Mouse (Mus musculus) T-cell, adult 2 months (primary cell): ENCODE data around the gene Col6a3.

Experiments used
- DNase-seq: peaks from one replicate; pipeline ENCODE4 v3.0.0; 2022; ENCODE audit warnings: low spot score

Gene Col6a3

DNA sequence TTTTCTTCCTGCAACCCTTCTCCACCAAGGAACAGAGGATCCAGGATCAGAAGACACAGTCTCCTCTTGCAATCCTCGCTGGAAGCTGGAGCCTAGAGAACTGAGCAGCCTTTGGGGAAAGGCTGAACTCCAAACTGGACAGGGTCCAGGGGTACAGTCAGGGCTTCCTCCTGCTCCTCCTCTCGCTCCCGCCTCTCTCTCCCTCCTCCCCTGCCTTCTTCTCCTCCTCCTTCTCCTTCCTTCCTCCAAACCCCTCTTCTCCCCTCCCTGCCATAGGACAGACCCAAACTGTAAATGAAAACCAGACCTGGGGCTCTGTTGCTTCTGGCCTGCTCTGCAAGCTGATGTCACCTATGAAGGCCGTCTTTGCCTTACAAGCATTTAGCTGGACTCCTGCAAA, at the start of gene Col6a3:
Gene Col6a3, minus strand, starts transcription at position 136 of the 400 bp plus-strand sequence.
- DNase-seq: no peak

DNA sequence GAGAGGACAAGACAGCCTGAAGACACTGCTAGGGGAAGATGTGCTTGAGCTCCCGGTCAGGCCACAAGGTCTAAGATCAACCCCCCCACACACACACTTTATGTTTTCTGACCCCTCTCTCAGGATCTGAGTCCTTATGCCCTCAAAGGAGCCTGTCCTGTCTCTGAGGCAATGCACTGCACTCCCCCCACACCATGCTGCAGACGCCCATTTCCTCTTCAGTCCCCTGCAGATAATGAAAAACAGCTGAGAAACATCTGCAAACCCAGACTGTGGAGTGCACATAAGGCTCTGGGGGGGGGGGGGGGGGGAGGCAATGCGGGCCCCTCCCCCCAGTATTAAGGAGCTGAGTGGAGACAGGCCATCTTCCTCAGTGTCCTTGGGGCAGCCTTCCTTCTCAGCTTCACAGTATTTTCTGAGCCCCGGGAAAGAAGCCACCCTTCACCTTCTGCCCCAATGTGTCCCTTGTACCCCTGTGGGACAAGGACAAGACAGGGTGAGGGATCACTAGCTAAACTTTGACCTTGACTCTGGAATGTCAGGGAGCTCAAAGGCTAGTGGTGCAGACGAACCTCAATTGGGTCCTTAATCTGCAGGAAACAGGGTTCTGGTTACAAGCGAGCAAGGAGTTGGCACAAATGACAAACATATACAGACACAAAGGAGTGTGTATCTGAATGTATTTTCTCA, 42.1 kb upstream of the Col6a3 start:
- no peak for DNase-seq

DNA sequence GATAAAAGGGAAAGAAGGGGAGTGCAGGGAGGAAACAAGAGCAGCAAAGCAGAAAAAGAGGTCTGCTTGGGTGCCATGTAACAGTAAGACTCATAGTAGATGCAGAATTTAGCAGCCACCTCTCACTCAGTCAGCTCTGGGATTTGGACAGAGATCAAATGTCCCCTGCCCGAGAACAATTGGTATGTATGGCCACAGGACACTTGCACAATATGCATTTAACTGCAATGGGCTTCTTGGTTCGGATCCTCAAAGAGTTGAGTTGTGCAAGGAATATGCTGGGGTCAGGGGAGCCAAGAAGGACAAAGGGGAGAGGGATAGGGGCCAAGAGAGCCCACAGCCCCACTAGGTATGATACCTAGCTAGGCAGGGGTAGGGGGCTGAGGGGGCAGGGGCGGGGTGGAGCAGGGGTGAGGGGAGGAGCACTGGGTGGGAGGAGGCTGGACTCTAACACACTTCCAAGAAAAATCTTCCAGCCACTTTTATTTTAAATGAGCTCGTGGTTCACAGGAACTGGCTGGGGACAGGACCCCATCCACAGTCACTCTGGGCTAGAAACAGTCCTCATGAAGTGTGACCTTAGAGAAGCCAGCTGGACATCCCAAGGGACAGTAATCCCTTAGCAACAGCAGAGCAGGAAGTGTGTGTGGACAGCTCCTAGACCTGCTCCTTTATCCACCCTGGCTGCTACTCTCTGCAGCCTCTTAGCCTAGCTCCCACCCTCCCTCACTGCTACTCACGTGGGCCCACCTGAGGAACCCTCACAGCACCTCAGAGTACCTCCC, 32.9 kb upstream of the Col6a3 start:
- no peak for DNase-seq

DNA sequence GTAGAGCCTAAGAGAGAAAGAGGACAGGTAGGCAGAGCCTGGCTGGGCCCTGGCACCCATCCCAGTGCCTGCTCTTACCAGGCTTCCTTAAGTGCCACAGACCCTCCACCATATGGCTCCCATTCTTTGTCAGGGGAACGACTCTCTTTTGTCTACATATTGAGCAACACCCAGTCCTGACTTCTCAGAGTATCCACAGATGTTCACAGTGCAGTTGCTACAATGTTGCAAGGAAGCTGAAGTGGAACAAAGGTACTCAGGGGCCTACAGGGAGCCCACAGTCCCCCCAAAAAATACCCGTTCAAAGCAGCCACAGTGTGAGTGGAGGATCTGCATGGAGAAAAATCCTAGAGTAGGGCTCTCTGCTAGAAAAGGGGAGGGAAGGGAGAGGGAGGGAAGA, 32.2 kb upstream of the Col6a3 start:
- no peak for DNase-seq

- DNase-seq: no peak
Observed at GRCm38 (mm10) chr1:90875371-90875770, 31.6 kb upstream of the Col6a3 start.

GRCm38 (mm10) chr1:90870581-90870980, 26.8 kb upstream of the Col6a3 start:
- no peak for DNase-seq

- no peak for DNase-seq
Observed at GRCm38 (mm10) chr1:90866734-90867133, 23.0 kb upstream of the Col6a3 start.

DNA sequence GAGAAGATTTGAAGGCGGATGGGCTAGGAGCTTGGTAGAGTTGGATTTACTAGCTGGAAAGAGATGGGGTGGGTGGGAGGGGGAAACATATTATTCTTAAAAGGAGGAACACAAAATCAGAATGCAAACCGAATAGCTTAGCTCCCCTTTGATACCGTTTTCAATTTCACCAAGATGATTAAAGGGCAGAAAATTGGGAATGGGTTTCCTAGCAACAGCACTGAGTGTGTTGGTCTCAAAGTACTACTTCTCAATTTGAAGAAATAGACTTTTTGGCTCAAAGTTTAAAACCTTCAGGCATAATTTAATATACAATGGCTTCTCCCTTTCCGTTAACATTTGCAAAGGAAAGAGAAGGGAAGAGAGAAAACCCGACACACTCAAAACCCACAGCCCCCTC, 12.1 kb upstream of the Col6a3 start:
- no peak for DNase-seq

DNA sequence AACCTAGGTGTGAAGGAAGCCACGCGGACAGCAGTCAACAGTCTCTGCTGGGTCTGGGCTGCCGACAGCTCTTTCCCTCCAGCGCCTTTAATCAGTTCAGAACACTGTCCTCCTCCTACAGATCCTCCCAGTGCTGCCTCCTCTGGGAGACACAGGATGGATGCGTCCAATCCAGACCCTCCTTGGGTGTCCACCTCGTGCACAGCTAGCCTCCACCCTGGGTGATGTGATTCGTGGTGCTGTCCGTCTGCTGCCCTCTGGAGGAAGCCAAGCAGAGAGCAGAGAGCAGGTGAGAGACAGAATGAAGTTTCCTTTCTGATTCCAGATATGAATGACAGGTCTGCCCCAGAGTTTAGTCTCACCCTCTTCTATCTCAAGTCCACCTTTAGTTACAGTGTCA, 6.1 kb upstream of the Col6a3 start:
- DNase-seq: no peak

DNA sequence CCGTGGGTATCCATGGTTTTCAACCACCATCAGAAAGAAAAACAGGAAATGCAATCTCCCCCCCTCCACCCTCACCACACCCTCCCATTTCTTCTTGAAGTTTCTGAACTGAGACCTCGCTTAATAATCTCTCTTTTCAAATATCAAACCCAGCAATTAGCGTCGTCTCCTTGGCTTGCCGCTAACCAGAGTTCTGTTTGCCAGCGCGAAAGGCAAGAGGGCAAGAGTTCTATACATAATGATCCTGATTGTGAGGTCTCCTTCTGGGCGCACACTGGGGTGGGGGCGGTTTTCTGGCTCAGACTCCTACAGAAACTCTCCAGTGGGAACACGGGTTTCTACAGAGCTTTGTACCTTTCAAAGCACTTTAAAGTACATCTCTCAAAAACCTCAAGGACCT, 1.4 kb upstream of the Col6a3 start:
- no peak for DNase-seq

GRCm38 (mm10) chr1:90842789-90843587, 783 bp downstream of the Col6a3 start:
- DNase-seq: no peak

DNA sequence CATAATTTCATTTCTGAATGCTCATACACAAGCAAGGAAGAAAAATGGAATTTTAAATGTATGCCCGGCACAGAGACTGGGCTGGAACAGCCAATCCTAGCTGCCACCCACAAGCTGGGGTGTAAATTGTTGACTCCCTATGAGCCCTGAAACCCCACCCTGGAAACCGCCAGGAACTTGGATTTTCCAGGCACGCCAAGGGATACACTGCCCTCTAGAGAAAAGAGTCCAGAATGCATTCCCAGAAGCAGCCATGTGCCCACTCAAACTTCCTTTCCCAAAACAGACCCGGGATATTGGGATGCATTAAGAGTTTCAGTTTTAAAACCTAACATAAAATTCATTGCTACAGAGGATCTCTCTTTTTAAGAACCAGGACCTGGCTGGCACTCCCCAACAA, 3.5 kb downstream of the Col6a3 start:
- DNase-seq: no peak

GRCm38 (mm10) chr1:90838657-90839056, 5.1 kb downstream of the Col6a3 start:
- no peak for DNase-seq

DNA sequence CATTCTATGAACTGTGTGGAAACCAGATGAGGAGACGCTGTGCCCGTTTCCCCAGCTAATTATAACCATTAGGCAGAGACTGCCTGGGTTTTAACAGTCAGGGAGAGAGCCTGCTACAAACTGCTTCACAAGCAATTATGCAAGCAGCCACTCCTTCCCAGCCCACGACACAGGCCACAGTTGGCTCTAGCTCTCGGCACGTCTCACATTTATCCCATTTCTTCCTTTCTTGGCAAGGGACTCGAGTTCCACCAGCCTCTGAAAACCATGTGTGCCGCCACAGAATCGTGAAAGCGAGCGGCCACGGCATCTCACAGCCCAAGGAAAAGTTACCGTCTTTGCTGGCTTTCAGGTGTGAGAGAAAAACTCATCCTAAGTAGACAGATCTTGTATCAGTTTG, 5.5 kb downstream of the Col6a3 start:
- DNase-seq: no peak

GRCm38 (mm10) chr1:90836178-90836740, 7.5 kb downstream of the Col6a3 start:
- DNase-seq: no peak

DNA sequence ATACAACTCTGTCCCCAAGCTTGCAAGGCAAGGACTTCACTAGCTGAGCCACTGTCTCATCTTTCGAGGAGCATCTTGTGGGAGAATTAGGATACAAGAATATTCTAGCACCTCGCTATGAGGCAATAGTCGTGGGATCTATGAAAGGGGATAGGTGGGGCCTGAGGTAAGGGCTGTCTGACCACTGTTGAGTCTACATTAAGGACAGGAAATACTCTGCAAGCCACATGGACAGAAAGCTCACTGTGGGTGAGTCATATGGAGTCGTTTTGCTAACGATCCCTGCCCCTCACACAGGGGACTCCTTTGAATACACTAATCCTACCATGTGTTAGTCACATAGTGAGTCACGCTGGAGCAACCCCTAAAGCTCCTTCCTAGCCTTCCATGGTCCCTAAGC, 9.1 kb downstream of the Col6a3 start:
- DNase-seq: no peak

- no peak for DNase-seq
Observed at GRCm38 (mm10) chr1:90830006-90830405, 13.8 kb downstream of the Col6a3 start.

GRCm38 (mm10) chr1:90813226-90813625, 30.5 kb downstream of the Col6a3 start:
- DNase-seq: no peak

- no peak for DNase-seq
Observed at GRCm38 (mm10) chr1:90808930-90809329, 34.8 kb downstream of the Col6a3 start.

GRCm38 (mm10) chr1:90803104-90803503, 40.7 kb downstream of the Col6a3 start:
- DNase-seq: no peak

DNA sequence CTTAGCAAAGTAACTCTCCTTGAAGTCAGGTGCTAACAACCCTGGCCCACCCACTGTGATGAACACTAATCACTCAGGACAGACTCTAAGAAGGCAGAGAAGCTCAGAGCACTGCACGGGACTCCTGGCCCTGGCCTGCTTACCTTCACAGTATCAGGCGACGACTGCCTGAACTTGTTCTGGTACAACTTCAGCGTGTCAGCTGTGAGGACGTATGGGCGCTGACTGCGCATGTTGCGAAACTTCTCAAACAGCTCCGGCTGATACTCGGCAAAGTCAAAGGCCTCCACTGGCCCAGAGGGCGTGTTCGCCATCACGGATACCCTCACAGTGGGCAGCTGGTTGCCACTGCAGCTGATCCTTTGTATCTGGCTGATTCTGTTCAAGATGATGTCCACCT, 42.7 kb downstream of the Col6a3 start:
- DNase-seq: no peak

- DNase-seq: no peak
Observed at GRCm38 (mm10) chr1:90800466-90800865, 43.3 kb downstream of the Col6a3 start.
